Mouse (Mus musculus) forebrain, embryonic 16.5 days (tissue): Measurements from ENCODE around the gene Shld2. TPM values are rescaled to one million over a fixed set of nuclear protein-coding genes. Genes with fewer than 3 reads are reported as not detected.

Experiments
- ATAC-seq: fragments of 200-750 bp; cut with Nextera tagmentation; 2 replicates; pipeline ENCODE4 v1.8.0; 2017; ENCODE audit warnings: mild to moderate bottlenecking, moderate library complexity
- H3K27ac ChIP-seq: fragments of 300-500 bp; sonication (generic); 2 replicates; pipeline ENCODE4 v1.5.1; 2014; ENCODE audit warnings: low read length, control low read depth
- H3K27me3 ChIP-seq: fragments of 300-500 bp; sonication (generic); replicated peaks from 2 replicates; pipeline ENCODE4 v1.6.1; 2014; ENCODE audit warnings: low read length; ENCODE audit not compliant: control insufficient read depth, insufficient read depth
- H3K36me3 ChIP-seq: fragments of 300-500 bp; sonication (generic); 2 replicates; pipeline ENCODE4 v1.6.1; 2014; ENCODE audit not compliant: control insufficient read depth, insufficient read depth
- H3K4me1 ChIP-seq: fragments of 300-500 bp; sonication (generic); replicated peaks from 2 replicates; pipeline ENCODE4 v1.6.1; 2014; ENCODE audit warnings: low read length; ENCODE audit not compliant: control insufficient read depth, insufficient read depth
- H3K4me2 ChIP-seq: fragments of 300-500 bp; sonication (generic); 2 replicates; pipeline ENCODE4 v1.6.1; 2014; ENCODE audit warnings: mild to moderate bottlenecking, low read length, control low read depth
- H3K4me3 ChIP-seq: fragments of 300-500 bp; sonication (generic); replicated peaks from 2 replicates; pipeline ENCODE4 v1.5.1; 2014; ENCODE audit warnings: mild to moderate bottlenecking, low read length, control low read depth
- H3K9ac ChIP-seq: fragments of 300-500 bp; sonication (generic); replicated peaks from 2 replicates; pipeline ENCODE4 v1.6.1; 2014; ENCODE audit warnings: low read depth, low read length, control low read depth
- H3K9me3 ChIP-seq: fragments of 300-500 bp; sonication (generic); 2 replicates; pipeline ENCODE4 v1.6.1; 2016; ENCODE audit warnings: low read length; ENCODE audit not compliant: control insufficient read depth
- WGBS: fragments of 180-500 bp; shearing (Covaris S2); extraction: QIAGEN DNeasy Blood & Tissue Kit; methylation state at CpG from one replicate; pipeline ENCODE4 v1.1.7; 2014; 5-methylcytosine and 5-hydroxymethylcytosine counted together
- polyA plus RNA-seq: library from polyadenylated mRNA; unstranded; fragments of >200 nt; fragmentation: Nextera tagmentation; extraction: Ambion mirVana; gene quantifications from 2 replicates; pipeline ENCODE4 v1.2.1, GENCODE M21; 2015

The Shld2 gene
- polyA plus RNA-seq, 1 experiment from 2014 or later: 6.6 TPM

DNA sequence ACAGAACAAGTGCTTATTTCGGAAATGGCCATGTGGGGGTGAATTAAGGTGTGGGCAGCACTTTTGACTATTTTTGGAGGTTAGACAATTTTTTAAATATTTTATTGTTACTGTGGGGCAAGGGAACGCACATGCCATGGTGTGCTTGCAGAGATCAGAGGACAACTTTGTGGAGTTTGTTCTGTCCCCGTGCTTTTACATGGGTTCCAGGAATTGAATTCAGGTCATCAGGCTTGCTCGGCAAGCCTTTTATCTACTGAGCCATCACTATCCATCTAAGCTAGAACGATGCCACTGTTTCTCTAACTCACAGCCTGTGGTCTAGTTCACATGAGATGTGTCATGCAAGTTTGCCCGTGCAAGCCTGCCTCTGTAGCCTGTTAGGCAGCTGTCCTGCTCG, 38.0 kb upstream of the Shld2 start:
- no peak overlapping the region for H3K9ac ChIP-seq
- H3K4me3 ChIP-seq: no peak overlapping the region
- no peaks in the 10 kb centered on the region for H3K9me3 ChIP-seq
- no peak for ATAC-seq
- peaks cover 6% of the 10 kb centered on the region for H3K36me3 ChIP-seq
- no peaks in the 10 kb centered on the region for H3K27me3 ChIP-seq
- no peak overlapping the region for H3K27ac ChIP-seq
- H3K4me1 ChIP-seq: no peaks in the 10 kb centered on the region
- 85% methylated on average over 7 of the region's 7 CpGs for WGBS
- no peak overlapping the region for H3K4me2 ChIP-seq

DNA sequence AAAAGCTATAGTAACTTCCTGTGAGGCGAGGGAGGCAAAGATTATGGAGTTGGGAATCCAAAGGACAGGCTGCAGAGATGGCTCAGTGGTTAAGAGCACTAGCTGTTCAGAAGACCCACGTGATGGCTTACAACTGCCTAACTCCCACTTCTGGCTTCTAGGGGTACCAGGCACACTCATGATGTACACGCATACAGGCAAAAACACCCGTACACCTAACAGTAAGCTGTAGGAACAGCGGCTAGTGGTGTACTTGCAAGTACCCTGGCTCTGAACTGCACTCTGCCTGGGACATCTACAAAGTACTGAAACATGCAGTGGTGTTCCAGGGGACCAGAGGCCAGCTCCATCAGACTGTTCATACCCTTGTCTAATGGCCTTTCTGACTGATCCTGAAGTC, 36.8 kb upstream of the Shld2 start:
- peaks cover 16% of the 10 kb centered on the region for H3K36me3 ChIP-seq
- no peak overlapping the region for H3K4me2 ChIP-seq
- no peaks in the 10 kb centered on the region for H3K27me3 ChIP-seq
- H3K4me1 ChIP-seq: no peaks in the 10 kb centered on the region
- no peak overlapping the region for H3K9ac ChIP-seq
- no peak for ATAC-seq
- H3K27ac ChIP-seq: no peak overlapping the region
- no peaks in the 10 kb centered on the region for H3K9me3 ChIP-seq
- WGBS: 93% methylated on average over 5 of the region's 5 CpGs
- no peak overlapping the region for H3K4me3 ChIP-seq

DNA sequence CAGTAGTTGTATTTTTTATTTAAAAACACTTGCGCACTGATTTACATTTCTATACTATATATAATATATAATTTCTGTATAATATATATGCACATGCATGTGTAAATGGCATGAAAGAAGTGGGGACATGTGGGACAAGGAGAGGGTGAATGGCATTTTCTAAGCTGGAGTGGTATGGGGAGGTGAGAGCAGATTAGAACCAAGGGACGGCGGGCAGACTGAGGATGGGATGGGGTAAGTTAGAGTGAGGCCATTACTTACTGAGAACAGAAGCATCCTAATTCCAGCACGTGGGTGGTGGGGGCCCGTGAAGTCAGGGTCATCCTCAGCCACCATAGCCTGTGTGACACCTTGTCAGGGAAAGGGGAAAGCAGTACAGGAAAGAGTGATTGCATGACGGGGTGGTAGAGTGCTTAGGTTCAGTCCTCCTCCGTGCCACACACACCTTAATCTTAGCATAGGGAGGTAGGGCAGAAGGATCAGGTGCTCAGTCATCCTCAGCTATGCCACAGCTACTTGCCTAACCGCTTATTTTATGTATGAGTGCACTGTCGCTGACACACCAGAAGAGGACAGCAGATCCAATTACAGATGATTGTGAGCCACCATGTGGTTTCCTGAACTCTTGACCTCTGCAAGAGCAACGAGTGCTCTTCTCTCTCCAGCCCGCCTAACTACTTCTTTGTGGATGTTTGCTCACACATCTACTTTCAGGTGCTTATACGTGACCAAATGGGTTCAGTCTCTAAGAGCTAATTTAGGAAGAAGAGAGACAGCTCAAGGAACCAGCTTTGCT, 35.7 kb upstream of the Shld2 start:
- H3K9me3 ChIP-seq: no peaks in the 10 kb centered on the region
- no peak for ATAC-seq
- H3K36me3 ChIP-seq: peaks cover 24% of the 10 kb centered on the region
- no peak overlapping the region for H3K4me3 ChIP-seq
- no peak overlapping the region for H3K27ac ChIP-seq
- no peak overlapping the region for H3K4me2 ChIP-seq
- H3K4me1 ChIP-seq: no peaks in the 10 kb centered on the region
- WGBS: 67% methylated on average over 12 of the region's 12 CpGs
- no peak overlapping the region for H3K9ac ChIP-seq
- H3K27me3 ChIP-seq: no peaks in the 10 kb centered on the region

DNA sequence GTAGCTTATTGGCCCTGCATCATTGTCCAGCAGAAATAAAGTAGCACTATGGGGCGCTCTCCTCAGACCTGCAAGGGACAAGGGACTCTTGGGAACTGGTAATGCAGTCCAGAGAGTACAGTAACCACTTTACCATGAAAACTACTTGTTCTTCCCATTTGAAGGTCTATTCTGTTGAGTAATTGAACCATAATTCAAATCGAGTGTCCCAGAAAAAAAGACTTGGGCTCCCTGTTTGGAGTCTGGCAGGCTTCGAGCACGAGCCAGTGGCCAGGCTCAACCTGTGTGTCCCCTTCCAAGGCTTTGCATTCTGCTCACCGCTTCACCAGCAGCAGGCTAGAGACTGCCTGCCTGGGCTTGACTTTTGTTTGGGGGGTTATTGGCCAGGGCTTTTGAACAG, 34.1 kb upstream of the Shld2 start:
- Histone ChIP-seq H3K9ac (no peak overlapping the region), H3K4me2 (no peak overlapping the region), H3K27me3 (no peaks in the 10 kb centered on the region), H3K36me3 (peaks cover 31% of the 10 kb centered on the region), H3K4me3 (no peak overlapping the region), H3K4me1 (no peaks in the 10 kb centered on the region), H3K9me3 (no peaks in the 10 kb centered on the region), H3K27ac (no peak overlapping the region)
- WGBS: 74% methylated on average over 5 of the region's 5 CpGs
- ATAC-seq: no peak

DNA sequence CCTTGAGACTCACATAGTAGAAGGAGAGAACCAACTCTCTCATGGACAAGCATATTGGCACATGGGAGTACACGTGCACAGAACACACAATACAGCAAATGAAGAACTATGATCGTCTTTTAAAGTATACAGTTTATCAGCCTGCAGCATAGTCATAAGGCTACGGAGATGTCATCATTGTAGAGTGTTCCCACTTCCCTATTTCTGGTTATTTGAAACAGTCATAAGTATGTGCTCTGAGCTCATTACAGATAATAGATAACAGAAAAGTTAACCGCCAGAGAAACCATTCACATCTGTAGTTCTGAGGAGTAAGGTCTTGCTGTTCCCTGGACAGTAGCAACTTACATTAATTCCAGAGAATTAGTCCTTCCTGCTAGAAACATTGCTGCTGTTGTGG, 32.8 kb upstream of the Shld2 start:
- Histone ChIP-seq H3K4me3 (no peak overlapping the region), H3K9ac (no peak overlapping the region), H3K27ac (no peak overlapping the region), H3K36me3 (peaks cover 36% of the 10 kb centered on the region), H3K27me3 (no peaks in the 10 kb centered on the region), H3K9me3 (no peaks in the 10 kb centered on the region), H3K4me1 (no peaks in the 10 kb centered on the region), H3K4me2 (no peak overlapping the region)
- no peak for ATAC-seq
- 95% methylated on average over 4 of the region's 4 CpGs for WGBS

DNA sequence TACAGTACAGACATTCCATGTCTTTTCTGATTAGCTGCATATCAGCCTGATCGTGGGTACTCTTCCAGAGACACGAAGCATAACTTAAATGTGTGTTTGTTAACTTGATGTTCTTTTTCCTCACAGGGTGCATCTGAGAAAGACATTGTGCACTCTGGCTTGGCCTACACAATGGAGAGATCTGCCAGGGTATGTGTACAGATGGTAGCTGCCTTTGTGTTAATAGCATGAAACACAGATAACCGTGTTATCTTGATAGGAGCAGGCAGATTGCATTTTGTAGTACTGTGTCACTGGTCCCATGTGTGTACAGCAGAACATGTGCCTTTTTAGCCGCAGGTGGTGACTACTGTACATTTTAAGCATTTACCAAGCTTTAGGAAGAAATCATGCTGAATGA, 31.7 kb upstream of the Shld2 start:
- no peaks in the 10 kb centered on the region for H3K4me1 ChIP-seq
- 84% methylated on average over 4 of the region's 4 CpGs for WGBS
- peaks cover 38% of the 10 kb centered on the region for H3K36me3 ChIP-seq
- ATAC-seq: no peak
- H3K9ac ChIP-seq: no peak overlapping the region
- no peak overlapping the region for H3K4me3 ChIP-seq
- no peak overlapping the region for H3K27ac ChIP-seq
- H3K27me3 ChIP-seq: no peaks in the 10 kb centered on the region
- H3K4me2 ChIP-seq: no peak overlapping the region
- H3K9me3 ChIP-seq: no peaks in the 10 kb centered on the region

DNA sequence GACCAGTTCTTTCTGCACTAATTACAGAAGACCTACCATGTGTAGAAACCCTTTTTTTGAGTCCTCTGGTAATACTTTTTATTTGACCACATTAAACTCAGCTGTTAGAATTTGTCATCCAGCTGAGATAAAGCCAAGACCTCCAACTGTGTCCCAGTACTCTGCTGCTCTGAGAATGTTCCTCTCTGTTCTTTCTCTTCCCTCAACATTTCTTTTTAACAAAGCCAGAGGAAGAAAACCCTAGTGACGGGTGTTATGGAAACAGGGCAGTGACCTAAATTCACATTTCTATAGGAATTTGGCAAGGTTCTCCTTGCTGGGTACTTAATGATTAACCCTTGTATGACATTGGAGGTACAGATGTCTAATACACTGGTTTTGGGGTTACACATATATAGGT, 29.2 kb upstream of the Shld2 start:
- H3K4me1 ChIP-seq: no peaks in the 10 kb centered on the region
- no peak overlapping the region for H3K9ac ChIP-seq
- ATAC-seq: no peak
- no peak overlapping the region for H3K27ac ChIP-seq
- H3K4me2 ChIP-seq: no peak overlapping the region
- H3K9me3 ChIP-seq: no peaks in the 10 kb centered on the region
- H3K27me3 ChIP-seq: no peaks in the 10 kb centered on the region
- WGBS: 21% methylated on average over 1 of the region's 1 CpGs
- H3K4me3 ChIP-seq: no peak overlapping the region
- peaks cover 58% of the 10 kb centered on the region for H3K36me3 ChIP-seq

DNA sequence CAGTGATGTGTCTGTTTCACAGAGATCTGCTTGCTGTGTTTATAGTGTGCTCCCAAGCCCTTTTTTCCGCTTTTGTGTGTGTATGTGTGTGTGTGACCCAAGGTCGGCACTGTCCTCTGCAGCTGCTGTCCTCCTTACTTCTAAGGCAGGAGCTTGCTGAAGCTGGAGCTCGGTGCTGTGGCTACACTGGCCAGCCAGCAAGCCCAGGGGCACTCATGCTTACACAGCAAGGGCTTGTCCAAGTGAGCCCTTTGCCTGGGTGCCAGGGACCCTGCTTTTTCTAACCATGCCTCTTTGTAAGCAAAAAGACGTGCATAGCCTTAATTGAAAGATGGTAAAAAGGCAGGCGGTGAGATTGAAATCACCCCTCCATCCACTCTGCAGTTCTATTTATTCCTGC, 22.2 kb upstream of the Shld2 start:
- Histone ChIP-seq H3K9me3 (no peaks in the 10 kb centered on the region), H3K4me2 (no peak overlapping the region), H3K27ac (peak overlapping the region; percentile 62; the same call in 1 of the 2 replicates), H3K27me3 (no peaks in the 10 kb centered on the region), H3K36me3 (peaks cover 36% of the 10 kb centered on the region), H3K9ac (no peak overlapping the region), H3K4me3 (no peak overlapping the region), H3K4me1 (peaks cover 3% of the 10 kb centered on the region; the same call in 1 of the 2 replicates)
- ATAC-seq: peak; percentile 91
- WGBS: 55% methylated on average over 5 of the region's 5 CpGs

DNA sequence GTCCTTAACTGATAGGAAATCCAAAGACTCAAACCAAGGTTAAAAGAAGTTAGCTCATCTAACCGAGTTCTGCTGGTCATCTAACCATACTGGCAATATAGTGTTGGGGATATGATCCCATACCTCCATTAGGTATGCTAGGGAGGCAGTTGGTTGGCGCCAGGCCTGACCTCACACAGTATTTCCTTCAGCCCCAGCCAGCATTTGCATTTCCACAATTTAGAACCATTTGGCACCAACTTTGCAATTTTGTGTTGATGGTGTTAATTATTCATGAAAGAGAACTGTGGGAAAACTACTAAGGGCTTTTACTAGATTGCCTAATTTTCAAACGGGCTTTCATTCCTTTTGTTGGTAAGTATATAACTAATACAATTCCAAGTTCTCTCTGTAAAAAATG, 21.6 kb upstream of the Shld2 start:
- whole genome bisulfite sequencing: 26% methylated on average over 3 of the region's 3 CpGs
- no peak overlapping the region for H3K9ac ChIP-seq
- no peak overlapping the region for H3K4me2 ChIP-seq
- H3K36me3 ChIP-seq: peaks cover 35% of the 10 kb centered on the region
- H3K27me3 ChIP-seq: no peaks in the 10 kb centered on the region
- peaks cover 3% of the 10 kb centered on the region; the same call in 1 of the 2 replicates for H3K4me1 ChIP-seq
- H3K27ac ChIP-seq: peak overlapping the region; percentile 54; the same call in 1 of the 2 replicates
- no peak overlapping the region for H3K4me3 ChIP-seq
- peak; percentile 71 for ATAC-seq
- H3K9me3 ChIP-seq: no peaks in the 10 kb centered on the region
